Mouse (Mus musculus) cerebellum, adult 11-12 months (tissue): Measurements from ENCODE around the gene Gpr3.

Source experiments
- DNase-seq: peaks from one replicate; pipeline ENCODE4 v3.0.0; 2022

Gene Gpr3

DNA sequence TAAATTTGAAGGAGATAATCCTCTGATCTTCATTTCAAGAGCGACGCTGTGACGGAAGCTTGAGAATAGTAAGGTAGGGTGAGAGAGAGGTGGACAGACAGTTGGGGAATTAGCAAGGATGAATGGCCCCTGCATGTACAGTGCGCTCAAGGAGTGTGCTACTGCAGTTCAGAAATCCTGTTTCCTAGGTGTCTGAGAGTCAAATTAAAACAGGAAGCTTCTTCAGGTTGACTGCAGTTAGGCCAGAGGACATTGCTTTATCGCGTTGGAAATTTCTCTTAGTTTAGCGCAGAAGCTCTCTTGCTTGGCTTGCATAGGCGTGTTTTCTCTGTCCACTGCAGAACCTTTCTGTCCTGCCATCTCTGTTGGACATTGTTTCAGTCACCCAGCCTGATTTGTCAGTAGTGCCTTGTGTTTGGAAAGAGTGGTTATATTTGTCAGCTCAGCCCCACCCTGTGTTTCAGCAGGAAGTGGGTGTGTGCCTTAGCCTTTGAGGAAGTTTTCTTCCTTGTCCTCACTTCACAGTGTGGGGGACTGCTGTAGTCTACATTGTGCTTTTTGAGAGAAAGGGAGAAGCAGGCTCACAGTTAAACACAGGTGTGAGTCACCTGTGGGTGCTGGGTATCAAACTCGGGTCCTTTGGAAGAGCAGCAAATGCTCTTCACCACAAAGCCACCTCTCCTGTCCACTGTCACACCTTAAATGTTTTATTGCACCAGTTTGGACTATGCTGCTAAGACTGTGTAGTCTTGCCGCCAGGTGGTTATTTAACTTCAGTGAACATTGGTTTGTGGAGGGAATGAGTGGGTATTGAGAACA lies 42.9 kb downstream of the Gpr3 start:
- no peak for DNase-seq

DNA sequence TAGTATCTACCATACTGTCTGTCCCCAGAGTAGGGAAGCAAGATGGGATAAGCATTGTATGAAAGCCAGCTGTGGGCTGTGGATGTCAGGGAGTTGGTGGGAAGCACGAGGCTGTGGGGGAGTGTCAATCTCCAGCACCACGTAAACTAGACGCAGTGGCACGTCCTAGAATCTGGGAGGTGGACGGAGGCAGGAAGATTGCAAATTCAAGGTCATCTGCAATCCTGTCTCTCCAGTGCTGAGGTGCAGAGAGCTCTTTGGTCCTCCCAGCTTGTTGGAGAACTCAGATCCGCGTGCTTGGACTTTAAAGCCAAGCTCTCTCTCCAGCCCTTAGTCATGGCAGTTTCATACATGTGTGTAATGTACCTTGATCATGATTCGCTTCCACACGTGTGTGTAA lies 45.6 kb downstream of the Gpr3 start:
- no peak for DNase-seq

DNA sequence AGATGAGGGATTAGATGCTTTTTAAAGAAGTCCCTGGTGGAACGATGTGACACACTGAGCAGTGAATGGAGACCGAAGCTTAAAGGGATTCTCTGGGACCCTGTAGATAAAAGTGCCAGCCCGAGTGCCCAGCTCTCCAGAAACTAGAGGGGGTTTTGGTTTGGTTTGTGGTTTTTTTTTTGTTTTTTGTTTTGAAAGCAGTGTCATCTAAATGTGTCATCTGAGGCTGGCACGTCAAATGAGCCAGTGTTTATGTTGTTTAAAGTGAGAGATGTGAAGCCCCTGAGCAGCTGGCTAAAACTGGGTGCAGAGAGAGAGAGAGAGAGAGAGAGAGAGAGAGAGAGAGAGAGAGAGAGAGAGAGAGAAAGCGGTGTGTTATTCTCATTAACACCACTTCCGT lies 50.1 kb downstream of the Gpr3 start:
- DNase-seq, result no peak

DNA sequence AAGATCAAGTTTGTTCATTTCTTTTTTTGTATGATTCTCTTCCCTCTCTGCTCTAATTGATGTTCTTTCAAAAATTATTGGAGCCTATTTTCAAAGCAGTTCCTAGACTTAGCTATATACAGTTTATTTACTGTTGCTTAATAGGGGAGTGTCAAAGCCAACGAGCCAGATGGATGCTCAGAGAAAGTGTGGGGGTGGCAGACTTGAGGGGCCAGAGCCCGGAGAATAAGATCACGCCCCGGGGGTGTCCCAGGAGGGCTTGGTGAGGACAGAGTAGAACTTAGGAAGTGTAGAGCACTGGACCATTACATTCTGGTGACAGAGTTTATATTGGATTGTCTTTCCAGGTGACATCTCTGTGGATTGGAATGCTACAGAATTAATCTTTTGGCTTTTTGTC lies 51.5 kb downstream of the Gpr3 start:
- DNase-seq, result no peak

DNA sequence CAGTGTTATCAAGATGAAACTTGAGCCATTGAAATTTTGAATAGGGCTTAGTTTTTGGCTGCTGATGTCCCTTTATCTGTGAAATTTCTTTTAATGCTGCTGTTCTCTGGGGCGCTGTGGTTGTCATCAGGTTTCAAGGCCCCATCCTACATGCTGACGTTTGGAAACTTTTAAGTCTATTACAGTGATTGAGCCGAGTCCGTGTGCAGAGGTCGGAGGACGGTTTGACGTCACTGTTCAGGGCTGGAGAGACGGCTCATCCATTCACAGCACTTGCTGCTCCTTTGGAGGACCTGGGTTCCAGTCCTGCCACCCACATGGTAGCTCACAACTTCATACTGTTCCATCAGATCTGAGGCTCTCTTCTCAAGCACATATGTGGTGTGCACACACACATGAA lies 52.1 kb downstream of the Gpr3 start:
- DNase-seq, result no peak

DNA sequence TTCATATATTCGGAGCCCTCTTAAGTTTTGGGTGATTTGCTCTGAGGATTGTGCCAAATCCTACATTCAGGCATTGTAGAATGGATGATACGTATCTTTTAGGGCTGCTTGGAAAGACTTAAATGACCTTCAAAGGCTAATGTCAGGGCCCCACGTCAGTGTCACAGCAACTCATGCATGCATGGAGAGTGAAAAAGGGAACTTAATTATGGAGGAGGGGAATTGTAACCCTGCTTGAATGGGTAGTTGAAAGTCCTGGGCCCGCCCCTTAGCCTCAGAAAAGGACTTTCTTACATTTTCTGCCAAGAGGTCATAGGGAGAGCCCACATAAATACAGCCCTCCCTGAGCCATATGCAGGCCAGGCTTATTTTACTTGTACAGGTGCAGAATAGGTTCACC lies 52.7 kb downstream of the Gpr3 start:
- no peak for DNase-seq
